Mouse (Mus musculus) gonadal fat pad, adult 2 months (tissue): ENCODE measurements around the gene Nppb. TPM values are rescaled to one million over a fixed set of nuclear protein-coding genes. Genes with fewer than 3 reads are reported as not detected.

Experiments
- DNase-seq: peaks from one replicate; pipeline ENCODE4 v3.0.0-alpha.2; 2012; ENCODE audit warnings: low read depth
- polyA plus RNA-seq: library from polyadenylated mRNA; depleted of rRNA; stranded (reverse); fragments of >200 nt; gene quantifications from 2 replicates; pipeline ENCODE4 v1.2.3, GENCODE M21; 2012

The Nppb gene
- polyA plus RNA-seq, 1 experiment, result not detected

DNA sequence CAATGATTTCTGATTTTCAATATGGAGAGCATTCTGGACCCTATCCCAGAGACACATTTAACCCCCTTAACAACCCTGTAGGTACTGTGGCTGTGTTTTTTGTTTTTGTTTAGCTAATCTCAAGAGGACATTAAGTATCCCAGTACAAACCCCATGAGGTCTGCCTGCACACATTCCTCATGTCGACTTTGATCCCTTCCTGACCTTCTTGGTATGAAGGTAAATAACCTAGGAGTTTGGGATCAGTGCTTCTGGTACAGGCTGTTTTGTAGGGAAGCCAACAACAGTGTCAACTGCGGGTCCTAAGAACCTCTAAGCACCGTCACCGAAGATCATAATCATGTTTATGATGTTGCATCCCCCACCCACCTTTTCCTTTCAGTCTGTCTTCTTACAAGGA lies 7.9 kb upstream of the Nppb start:
- DNase-seq, result no peak

DNA sequence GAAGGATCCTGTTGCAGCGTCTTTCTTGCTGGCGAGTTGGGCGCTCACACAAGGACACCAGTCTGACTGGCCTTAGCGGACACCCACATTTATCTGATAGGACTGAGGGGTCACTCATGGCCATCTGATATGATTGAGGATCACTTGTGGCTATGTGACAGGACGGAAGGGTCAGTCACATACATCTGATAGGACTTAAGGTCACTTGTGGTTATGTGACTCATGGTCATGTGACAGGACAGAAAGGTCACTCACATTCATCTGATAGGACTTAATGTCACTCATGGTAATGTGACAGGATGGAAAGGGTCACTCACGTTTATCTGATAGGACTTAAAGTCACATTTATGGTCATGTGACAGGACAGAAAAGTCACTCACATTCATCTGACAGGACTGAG lies 7.2 kb upstream of the Nppb start:
- no peak for DNase-seq

DNA sequence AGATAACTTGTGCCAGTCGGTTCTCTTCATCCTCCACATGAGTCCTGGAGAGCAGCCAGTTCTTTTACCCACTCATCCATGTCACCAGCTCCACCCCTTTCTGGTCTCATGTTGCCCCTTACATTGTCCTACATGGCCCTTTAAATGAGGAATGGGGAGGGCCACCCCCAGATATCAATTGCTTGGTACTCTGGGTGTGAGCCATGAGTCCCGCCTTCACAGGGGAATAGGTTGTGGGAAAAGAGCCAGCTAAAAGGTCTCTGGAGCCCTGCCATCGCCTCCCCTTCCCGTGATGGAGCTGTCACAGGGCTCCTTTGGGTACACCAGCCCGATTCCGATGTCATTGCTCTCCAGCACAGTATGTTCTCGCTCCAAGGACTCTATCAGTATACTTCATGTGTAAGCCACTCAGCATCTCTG lies 6.1 kb upstream of the Nppb start:
- DNase-seq, result no peak

DNA sequence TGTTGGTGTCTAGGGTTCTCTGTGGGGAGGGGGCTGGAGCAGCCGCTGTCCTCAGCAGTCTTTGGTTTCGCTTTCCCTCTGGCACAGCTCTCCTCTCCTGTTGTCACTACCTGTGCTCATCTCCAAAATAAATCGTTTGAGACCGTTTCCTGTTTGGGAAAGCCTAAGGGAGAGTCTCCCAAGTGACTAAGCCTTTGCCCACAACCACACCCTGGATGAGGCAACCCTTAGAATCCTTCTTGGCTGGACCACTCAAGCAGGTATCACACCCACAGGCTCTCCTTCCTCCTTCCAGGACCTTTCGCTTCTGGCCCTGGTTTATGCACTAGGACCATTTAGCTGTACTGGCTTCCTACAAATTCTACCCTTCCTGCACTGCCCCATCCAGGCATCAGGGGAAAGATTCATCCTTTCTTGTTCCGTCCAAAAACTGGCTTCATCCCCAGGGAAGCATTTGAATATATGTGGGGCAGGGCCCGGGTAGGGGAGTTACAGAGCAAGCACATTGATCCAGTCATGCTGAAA lies 8.0 kb downstream of the Nppb start:
- DNase-seq, result no peak

DNA sequence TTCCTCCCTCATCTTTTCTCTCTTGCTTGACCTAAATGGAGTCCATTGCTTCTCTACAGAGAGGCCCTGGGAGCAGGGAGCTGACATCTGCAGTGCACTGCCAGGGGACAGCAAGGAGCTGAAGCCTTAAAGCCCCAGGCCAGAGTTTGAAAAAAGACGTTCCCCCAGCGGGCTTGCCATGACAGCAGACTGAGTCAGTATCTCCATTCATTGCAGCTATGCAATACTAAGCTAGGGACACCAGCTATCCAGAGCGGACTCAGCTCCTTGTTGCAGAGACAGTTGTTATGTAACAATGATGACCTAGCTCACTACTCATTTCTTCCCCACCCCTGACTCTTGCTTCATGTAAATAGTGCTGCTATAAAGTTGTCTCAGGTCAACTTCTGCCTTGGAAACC lies 9.7 kb downstream of the Nppb start:
- no peak for DNase-seq

DNA sequence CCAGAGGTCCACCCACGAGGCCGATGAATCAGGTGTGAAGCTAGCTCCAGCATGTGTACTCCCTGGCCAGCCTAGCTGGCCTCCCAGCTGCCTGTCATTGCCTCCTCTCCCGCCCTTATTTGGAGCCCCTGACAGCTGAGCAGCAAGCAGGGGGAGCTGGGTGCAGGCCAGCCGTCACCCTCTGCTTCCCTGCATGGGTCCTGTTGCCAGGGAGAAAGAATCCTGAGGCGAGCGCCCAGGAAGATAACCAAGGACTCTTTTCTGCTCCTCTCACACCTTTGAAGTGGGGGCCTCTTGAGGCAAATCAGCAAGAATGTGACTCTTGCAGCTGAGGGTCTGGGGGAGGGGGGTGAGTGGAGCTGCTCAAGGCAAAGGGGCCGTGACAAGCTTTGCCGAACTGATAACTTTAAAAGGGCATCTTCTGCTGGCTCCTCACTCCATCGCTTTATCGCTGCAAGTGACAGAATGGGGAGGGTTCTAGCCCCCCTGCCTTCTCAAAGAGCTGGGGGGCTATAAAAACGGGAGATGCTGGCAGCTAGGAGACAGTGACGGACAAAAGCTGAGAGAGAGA lies 14.7 kb downstream of the Nppb start, which contains the start of gene Nppa:
Gene Nppa (plus strand): TSS at position 521 of the 571 bp plus-strand sequence.
- no peak for DNase-seq

DNA sequence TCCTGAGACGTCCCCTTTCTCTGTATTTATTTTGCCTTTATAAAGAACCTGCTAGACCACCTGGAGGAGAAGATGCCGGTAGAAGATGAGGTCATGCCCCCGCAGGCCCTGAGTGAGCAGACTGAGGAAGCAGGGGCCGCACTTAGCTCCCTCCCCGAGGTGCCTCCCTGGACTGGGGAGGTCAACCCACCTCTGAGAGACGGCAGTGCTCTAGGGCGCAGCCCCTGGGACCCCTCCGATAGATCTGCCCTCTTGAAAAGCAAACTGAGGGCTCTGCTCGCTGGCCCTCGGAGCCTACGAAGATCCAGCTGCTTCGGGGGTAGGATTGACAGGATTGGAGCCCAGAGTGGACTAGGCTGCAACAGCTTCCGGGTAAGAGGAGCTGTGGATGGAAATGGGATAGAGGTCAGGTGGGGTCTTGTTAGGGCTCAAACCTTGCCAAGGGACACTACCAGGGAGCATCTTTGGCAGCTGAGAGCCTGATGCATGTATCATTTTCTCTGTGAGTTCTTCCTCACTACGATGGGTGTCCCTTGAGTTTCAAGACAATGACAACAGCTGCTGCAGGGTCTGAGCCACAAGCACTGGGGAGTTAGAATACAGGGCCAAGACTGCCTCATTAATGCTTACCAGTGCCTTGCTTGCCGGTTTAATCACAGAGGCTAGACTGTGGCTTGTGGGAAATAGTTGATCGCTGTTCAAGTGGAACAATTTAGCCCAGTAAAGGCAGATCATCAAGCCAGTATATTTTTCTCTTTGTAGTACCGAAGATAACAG lies 15.6 kb downstream of the Nppb start:
- DNase-seq, result no peak

DNA sequence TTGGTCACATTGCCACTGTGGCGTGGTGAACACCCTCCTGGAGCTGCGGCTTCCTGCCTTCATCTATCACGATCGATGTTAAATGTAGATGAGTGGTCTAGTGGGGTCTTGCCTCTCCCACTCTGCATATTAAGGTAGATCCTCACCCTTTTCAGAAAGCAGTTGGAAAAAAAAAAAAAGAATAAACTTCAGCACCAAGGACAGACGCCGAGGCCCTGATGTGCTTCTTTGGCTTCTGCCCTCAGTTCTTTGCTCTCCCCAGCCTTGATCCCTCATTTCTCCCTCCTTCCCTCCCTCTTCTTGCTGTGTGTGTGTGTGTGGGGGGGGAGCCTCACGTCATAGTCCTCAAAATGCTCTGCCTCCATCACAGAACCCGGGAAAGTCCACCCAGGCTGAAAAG lies 16.3 kb downstream of the Nppb start:
- no peak for DNase-seq

DNA sequence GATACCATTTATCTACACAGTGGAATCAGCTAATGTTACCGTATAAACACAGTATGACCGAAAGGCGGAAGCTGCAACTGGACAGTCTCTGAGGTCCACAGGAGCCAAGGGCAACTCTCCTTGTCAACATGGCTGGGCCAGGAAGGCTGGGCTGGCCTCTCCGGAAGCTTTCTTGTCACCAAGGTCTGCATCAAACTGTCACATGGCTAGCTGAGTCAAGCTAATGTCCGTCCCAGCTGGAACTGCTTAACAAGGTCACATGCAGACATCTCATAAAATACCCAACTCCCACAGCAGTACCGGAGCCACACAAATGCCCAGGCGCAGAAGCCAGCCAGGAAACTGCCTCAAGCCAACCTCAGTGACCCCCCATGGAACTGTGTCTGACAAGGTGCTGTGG lies 18.8 kb downstream of the Nppb start:
- DNase-seq, result no peak

DNA sequence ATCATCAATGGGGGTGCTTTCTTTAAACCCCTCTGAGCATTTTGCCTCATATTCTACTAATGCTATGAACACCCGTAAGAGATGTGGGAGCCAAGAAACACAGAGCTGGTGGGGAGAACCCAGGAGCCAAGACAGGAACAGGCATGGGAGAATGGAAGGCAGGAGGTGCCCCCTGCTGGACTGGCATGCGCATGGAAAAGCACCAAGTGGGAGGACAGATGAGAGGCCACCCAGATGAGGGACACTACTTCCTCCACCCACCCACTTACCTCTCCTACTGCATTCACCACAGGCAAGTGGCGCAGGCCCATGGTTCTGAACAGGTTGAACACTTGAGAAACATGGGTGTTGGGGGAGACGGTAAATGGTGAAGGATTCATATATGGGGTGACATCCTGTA lies 22.8 kb downstream of the Nppb start:
- no peak for DNase-seq

DNA sequence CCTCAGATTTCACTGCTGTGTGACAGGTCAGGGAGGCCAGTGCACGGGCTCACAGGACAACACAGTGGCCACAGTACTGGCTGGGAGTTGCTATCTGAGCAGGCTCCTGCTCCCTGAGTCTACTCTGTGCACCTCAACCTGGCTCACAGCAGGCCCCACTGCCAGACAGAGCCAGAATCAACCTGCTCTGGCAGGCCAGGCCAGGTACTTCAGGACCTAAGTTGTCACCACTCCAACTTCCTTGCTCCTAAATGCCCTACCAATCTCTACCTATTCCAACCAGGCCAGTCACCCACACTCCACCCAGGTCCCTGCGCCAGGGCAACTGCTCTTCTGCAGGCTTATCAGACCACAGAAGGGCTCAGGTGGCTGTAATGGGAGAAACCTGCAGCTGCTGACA lies 24.1 kb downstream of the Nppb start:
- DNase-seq, result no peak

DNA sequence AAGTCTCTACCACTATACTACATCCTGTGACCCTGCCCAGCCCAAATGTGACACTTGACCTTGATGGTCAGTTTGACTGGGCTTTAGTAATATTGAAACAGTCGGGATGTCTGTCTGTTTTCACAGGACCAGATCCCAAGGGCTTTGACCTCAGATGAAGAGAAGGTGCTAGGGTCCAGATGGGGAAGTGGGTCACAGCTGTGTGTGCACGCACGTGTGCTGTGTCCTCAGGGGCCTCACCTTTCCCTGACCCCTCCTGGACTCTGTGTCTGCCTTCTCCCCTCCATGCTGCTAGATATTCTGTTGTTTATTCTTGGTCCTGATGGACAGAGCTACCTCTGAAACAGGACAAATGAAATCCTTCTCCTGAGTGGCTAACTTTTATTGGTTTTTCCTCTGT lies 25.7 kb downstream of the Nppb start:
- no peak for DNase-seq

DNA sequence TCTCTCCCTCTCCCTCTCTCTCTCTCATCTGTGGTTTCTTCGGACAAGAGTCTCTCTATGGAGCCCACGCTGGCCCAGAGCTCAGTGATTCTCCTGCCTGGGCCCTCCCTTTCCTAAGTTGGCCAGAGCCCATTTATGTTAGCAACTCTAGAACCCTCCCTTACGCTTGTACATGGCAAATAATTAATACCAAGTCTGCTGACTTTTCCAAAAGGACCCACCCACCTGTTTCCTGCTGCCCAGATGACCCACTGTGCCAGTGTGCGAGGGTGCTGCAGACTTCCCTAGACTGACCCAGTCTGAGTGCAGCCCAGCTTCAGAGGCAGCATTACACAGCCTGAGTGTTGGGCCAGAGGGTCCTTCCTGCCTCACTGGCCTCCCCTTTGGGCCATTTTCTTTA lies 26.6 kb downstream of the Nppb start:
- no peak for DNase-seq

DNA sequence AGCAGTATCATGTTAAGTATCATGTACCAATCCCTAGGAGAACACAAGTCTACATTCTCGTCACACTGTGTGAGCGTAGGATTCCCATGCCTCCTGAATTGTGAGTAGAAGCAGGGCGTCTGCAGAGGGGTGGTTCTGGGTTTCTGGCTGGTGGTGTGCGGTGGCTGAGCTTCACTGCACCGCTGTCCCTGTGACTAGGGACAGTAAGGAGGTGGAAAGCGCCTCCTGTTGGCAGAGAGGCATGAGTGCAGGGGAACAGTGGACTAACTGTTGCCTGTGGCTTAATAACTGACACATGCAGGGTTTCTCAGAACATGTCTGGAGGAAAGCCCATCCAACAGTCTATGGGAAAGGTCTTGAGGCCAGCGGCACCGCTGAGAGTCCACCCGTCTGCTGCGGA lies 29.8 kb downstream of the Nppb start:
- no peak for DNase-seq

DNA sequence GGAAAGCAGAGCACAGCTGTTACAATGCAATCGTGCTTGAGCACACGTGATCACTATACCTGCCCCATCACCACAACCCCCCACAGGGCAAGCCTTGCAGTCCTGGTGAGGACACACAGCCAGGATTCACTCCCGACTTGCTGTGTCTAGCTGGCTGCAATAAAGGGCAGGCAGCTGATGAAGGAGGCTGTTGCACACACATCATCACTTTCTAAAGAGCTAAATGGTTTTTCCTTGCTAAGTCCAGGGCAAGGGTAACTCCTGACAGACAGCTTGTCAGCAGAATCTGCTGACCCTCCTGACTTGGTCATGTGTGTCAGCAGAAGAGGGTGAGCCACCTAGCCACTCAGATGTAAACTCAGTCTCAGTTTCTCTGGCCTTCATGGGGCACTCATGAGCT lies 31.4 kb downstream of the Nppb start:
- DNase-seq, result no peak

DNA sequence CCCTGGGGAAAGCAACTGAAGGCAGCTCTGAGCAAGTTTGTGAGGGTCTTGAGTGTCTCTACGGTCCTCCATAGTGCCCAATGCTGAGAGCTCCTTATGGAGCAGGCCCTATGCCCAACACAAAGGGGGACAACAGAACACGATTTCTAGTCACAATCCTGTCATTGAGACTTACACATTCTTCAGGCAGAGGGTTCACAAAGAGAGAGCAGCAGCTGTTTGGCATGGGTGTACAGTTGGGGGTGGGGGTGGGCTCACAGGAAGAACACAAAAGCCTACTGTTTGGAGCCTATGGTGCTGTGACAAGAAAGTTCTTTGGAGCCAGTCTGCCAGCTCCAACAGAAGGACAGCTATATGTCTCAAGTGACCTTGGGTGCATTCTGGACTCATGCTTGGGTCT lies 32.8 kb downstream of the Nppb start:
- DNase-seq, result no peak

DNA sequence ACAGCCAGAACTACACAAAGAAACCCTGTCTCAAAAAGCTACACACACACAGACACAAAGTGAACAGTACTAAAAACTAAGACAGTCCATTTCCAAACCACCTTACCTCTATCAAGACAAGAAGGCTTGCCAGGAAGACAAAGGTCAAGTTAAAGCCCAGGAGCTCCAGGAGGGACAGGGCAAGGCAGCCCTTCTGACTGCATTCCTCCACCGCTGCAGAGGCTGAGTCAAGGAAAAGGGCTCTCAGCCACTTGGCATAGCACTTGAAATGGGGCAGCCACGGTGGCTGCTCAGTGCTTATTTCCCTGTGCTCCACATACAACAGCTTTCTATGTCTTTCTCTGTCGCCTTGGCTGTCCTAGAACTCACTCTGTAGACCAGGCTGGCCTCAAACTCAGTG lies 38.4 kb downstream of the Nppb start:
- DNase-seq, result no peak

DNA sequence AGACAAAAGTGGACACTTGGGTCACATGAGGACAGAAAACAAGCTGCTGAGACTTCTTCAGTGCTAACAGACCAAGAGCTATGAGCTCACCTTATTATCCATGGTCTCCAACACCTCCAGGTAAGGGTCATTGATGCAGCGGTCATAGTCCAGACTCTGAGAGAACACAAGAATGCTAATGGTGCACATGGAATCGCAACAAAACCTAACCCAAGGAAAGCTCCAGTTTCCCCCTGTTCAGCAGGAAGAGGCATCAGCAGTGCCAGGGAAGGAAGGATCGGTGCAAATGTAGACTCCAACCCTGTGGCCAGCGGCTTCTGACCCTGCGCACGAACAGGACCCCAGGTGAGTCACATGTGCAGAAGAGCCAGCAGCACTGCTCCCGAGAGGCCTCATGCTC lies 43.7 kb downstream of the Nppb start:
- DNase-seq, result no peak

DNA sequence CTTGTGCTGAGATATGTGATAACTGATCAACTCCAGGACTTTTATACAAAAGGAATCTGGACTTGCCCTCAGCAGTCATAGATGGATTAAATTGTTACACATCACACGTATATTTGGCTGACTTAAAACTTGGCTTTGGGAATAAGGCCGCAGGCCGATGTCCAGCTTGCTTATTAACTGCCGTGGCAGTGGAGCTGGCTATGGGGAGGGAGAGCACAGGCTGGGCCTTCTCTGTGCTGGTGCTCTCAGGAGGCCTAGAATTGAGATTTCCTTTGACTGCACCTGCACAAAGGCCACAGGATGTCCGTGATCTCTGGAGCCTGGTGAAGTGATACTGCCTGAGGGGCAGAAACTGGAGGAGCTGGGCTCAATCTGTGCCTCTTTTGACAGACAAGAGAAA lies 44.9 kb downstream of the Nppb start:
- no peak for DNase-seq

DNA sequence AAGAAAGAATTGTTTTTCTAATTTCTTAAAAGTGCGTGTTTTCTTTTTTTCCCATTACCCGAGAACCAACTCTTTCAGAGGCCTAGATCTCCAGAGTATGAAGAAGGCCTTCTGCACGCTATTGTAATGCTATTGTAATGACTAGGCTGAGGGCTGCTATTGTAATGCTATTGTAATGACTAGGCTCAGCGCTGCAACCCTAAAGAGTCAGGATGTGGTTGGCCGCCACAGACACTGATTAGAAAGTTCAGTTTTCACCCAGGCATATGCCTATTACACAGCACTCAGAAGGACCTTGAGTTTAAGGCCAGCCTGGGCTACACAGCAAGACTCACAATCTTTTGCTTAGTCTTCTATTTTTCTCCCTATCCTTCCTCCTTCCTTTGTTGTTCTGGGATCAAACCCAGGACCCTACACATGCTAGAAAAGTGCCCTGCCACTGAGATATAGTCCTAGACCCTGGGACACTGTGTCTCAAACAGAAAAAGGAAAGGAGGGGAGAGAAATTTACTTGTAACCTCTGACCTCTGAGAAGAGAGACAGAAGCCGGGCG lies 48.3 kb downstream of the Nppb start:
- no peak for DNase-seq

DNA sequence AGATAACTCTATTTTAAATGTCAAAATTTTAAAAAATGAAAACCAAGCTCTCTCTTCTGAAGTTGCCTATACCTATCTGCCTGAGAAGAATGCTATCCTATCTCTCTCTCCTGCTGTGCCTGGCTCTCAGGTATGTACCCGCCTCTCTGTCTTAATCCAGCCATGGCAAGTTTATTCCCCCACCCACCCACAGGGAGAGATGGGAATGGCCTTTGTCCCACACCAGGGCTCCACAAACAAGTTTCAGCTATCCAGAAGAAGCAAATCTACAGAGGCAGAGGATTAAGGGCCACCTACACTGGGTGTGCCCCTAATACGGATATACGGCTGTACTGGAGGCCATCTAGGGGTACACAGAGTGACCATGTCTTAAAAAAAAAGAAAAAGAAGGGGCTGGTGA lies 49.9 kb downstream of the Nppb start:
- no peak for DNase-seq
